Mouse (Mus musculus): ENCODE data around the gene Emilin1. TPM values are rescaled to one million over a fixed set of nuclear protein-coding genes. Genes with fewer than 3 reads are reported as not detected.

Emilin1 gene
- polyA plus RNA-seq (2021; fragmentation: Nextera tagmentation), result 0.55 and 1.1 TPM in 2 replicates
- long read RNA-seq, experiment 1, result 0 reads
- long read RNA-seq, experiment 2, partial matches to known transcripts, result 1 of 2 reads
- long read RNA-seq, experiment 2, other reads (novel, unspliced or antisense), result 1 of 2 reads

GRCm38 (mm10) chr5:30913060-30913841, at the start of gene Emilin1:
Gene Emilin1, plus strand, starts transcription at chr5:30913402.

GRCm38 (mm10) chr5:30867712-30868111, 45.5 kb upstream of the Emilin1 start, which contains the start of gene Tmem214:
Gene Tmem214, plus strand, starts transcription at chr5:30868012.

GRCm38 (mm10) chr5:30888337-30889087, 24.7 kb upstream of the Emilin1 start, which contains the start of gene Agbl5:
Gene Agbl5, plus strand, starts transcription at chr5:30888694.

GRCm38 (mm10) chr5:30907413-30908059, 5.7 kb upstream of the Emilin1 start, which contains the start of gene Ost4:
Gene Ost4, minus strand, starts transcription at chr5:30907788.

GRCm38 (mm10) chr5:30921256-30922033, 8.2 kb downstream of the Emilin1 start, which contains the start of gene Khk:
Gene Khk, plus strand, starts transcription at chr5:30921431.

GRCm38 (mm10) chr5:30944956-30945781, 32.0 kb downstream of the Emilin1 start, which contains the start of gene Cgref1:
Gene Cgref1, minus strand, starts transcription at chr5:30945591.

GRCm38 (mm10) chr5:30959966-30960501, 46.8 kb downstream of the Emilin1 start, which contains the start of gene Preb:
Gene Preb, minus strand, starts transcription at chr5:30960361.

GRCm38 (mm10) chr5:30968416-30968815, 55.2 kb downstream of the Emilin1 start, which contains the start of gene Tcf23:
Gene Tcf23, plus strand, starts transcription at chr5:30968662.

Other genes with a start within 250 kb of the Emilin1 start
- 4.6 and 7.5 TPM in 2 replicates for gene Cenpa, start 246.6 kb upstream of the Emilin1 start, polyA plus RNA-seq (2021; fragmentation: Nextera tagmentation)
- 3.4 and 4.5 TPM in 2 replicates for gene Dpysl5, start 201.8 kb upstream of the Emilin1 start, polyA plus RNA-seq (2021; fragmentation: Nextera tagmentation)
- gene Mapre3, start 98.8 kb upstream of the Emilin1 start, polyA plus RNA-seq (2021; fragmentation: Nextera tagmentation), result 128 and 173 TPM in 2 replicates
- gene Tmem214, start 45.4 kb upstream of the Emilin1 start, polyA plus RNA-seq (2021; fragmentation: Nextera tagmentation), result 20.3 and 26.1 TPM in 2 replicates
- gene Agbl5, start 24.7 kb upstream of the Emilin1 start, polyA plus RNA-seq (2021; fragmentation: Nextera tagmentation), result 2.9 and 4.6 TPM in 2 replicates
- gene Ost4, start 5.6 kb upstream of the Emilin1 start, polyA plus RNA-seq (2021; fragmentation: Nextera tagmentation), result 134 and 150 TPM in 2 replicates
- gene Khk, start 8.0 kb downstream of the Emilin1 start, polyA plus RNA-seq (2021; fragmentation: Nextera tagmentation), result 38.1 and 40.6 TPM in 2 replicates
- 8.1 and 10.3 TPM in 2 replicates for gene Cgref1, start 32.2 kb downstream of the Emilin1 start, polyA plus RNA-seq (2021; fragmentation: Nextera tagmentation)
- 50.1 and 55.9 TPM in 2 replicates for gene Preb, start 47.0 kb downstream of the Emilin1 start, polyA plus RNA-seq (2021; fragmentation: Nextera tagmentation)
- gene Tcf23, start 55.3 kb downstream of the Emilin1 start, polyA plus RNA-seq (2021; fragmentation: Nextera tagmentation), result 0.06 TPM in 2 replicates
- gene Atraid, start 134.9 kb downstream of the Emilin1 start, polyA plus RNA-seq (2021; fragmentation: Nextera tagmentation), result 231 and 258 TPM in 2 replicates
- 9.8 and 12.6 TPM in 2 replicates for gene Slc5a6, start 135.5 kb downstream of the Emilin1 start, polyA plus RNA-seq (2021; fragmentation: Nextera tagmentation)
- 2.9 and 3.1 TPM in 2 replicates for gene Cad, start 141.4 kb downstream of the Emilin1 start, polyA plus RNA-seq (2021; fragmentation: Nextera tagmentation)
- gene Dnajc5g, start 192.9 kb downstream of the Emilin1 start, polyA plus RNA-seq (2021; fragmentation: Nextera tagmentation), result not detected in 2 replicates
- 88.3 and 99.3 TPM in 2 replicates for gene Slc30a3, start 194.8 kb downstream of the Emilin1 start, polyA plus RNA-seq (2021; fragmentation: Nextera tagmentation)
- 0.15 and 0.33 TPM in 2 replicates for gene Trim54, start 203.3 kb downstream of the Emilin1 start, polyA plus RNA-seq (2021; fragmentation: Nextera tagmentation)
- gene Ucn, start 225.4 kb downstream of the Emilin1 start, polyA plus RNA-seq (2021; fragmentation: Nextera tagmentation), result not detected in 2 replicates
- 139 and 146 TPM in 2 replicates for gene Mpv17, start 240.8 kb downstream of the Emilin1 start, polyA plus RNA-seq (2021; fragmentation: Nextera tagmentation)